Mouse (Mus musculus) forebrain, embryonic 16.5 days (tissue): ENCODE results near the gene Klhl8. TPM values are rescaled to one million over a fixed set of nuclear protein-coding genes. Genes with fewer than 3 reads are reported as not detected.

Experiments
- ATAC-seq: fragments of 200-750 bp; cut with Nextera tagmentation; 2 replicates; pipeline ENCODE4 v1.8.0; 2017; ENCODE audit warnings: mild to moderate bottlenecking, moderate library complexity
- H3K27ac ChIP-seq: fragments of 300-500 bp; sonication (generic); 2 replicates; pipeline ENCODE4 v1.5.1; 2014; ENCODE audit warnings: low read length, control low read depth
- H3K27me3 ChIP-seq: fragments of 300-500 bp; sonication (generic); replicated peaks from 2 replicates; pipeline ENCODE4 v1.6.1; 2014; ENCODE audit warnings: low read length; ENCODE audit not compliant: control insufficient read depth, insufficient read depth
- H3K36me3 ChIP-seq: fragments of 300-500 bp; sonication (generic); 2 replicates; pipeline ENCODE4 v1.6.1; 2014; ENCODE audit not compliant: control insufficient read depth, insufficient read depth
- H3K4me1 ChIP-seq: fragments of 300-500 bp; sonication (generic); replicated peaks from 2 replicates; pipeline ENCODE4 v1.6.1; 2014; ENCODE audit warnings: low read length; ENCODE audit not compliant: control insufficient read depth, insufficient read depth
- H3K4me2 ChIP-seq: fragments of 300-500 bp; sonication (generic); 2 replicates; pipeline ENCODE4 v1.6.1; 2014; ENCODE audit warnings: mild to moderate bottlenecking, low read length, control low read depth
- H3K4me3 ChIP-seq: fragments of 300-500 bp; sonication (generic); replicated peaks from 2 replicates; pipeline ENCODE4 v1.5.1; 2014; ENCODE audit warnings: mild to moderate bottlenecking, low read length, control low read depth
- H3K9ac ChIP-seq: fragments of 300-500 bp; sonication (generic); replicated peaks from 2 replicates; pipeline ENCODE4 v1.6.1; 2014; ENCODE audit warnings: low read depth, low read length, control low read depth
- H3K9me3 ChIP-seq: fragments of 300-500 bp; sonication (generic); 2 replicates; pipeline ENCODE4 v1.6.1; 2016; ENCODE audit warnings: low read length; ENCODE audit not compliant: control insufficient read depth
- WGBS: fragments of 180-500 bp; shearing (Covaris S2); extraction: QIAGEN DNeasy Blood & Tissue Kit; methylation state at CpG from one replicate; pipeline ENCODE4 v1.1.7; 2014; 5-methylcytosine and 5-hydroxymethylcytosine counted together
- polyA plus RNA-seq: library from polyadenylated mRNA; unstranded; fragments of >200 nt; fragmentation: Nextera tagmentation; extraction: Ambion mirVana; gene quantifications from 2 replicates; pipeline ENCODE4 v1.2.1, GENCODE M21; 2015

Klhl8 gene
- polyA plus RNA-seq, 1 experiment from 2014 or later = 48.8 TPM

DNA sequence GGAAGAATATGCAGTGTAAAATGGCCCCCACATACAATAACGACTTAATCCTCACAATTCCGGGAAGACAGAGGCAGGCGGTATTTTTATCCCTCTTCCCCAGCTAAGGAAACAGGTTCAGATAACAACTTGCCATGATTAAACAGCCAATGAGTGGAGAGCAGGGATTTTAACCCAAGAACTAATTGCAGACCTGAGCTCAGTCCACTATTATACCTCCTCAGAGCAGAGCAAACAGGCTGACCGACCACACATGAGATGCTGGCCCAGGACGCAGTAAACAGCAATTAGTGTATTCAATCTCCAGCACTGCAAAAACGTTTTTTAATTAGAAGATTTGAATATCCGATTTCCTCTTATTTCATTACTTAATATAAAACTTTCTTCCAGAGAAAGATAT is 2.2 kb downstream of the Klhl8 start:
- Histone ChIP-seq H3K4me1 (peaks cover 22% of the 10 kb centered on the region), H3K9ac (no peak overlapping the region), H3K4me3 (no peak overlapping the region), H3K4me2 (no peak overlapping the region; the same call in 1 of the 2 replicates), H3K27ac (no peak overlapping the region), H3K36me3 (no peaks in the 10 kb centered on the region), H3K9me3 (no peaks in the 10 kb centered on the region), H3K27me3 (0 out of 2 replicates have a peak, but pooled peaks cover 2% of the 10 kb centered on the region)
- WGBS = 19% methylated on average over 7 of the region's 7 CpGs
- no peak for ATAC-seq

DNA sequence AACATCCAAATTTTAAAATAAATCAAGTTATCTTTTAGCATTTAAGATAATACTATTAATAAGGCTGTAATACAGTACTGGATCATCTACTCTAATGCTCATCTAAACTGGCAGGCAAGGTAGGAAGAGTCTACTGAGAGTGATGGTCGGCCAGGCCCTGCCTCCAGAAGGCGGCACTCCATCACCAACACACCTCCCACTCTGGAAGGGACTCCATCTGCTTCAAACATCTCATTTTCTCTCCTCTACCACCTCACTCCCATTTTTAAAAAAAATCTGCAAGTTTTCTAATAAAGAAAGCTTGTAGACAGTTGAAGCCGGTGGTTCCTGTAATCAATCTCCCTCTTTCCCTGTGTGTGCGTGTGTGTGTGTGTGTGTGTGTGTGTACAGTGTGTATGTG is 3.2 kb downstream of the Klhl8 start:
- no peak overlapping the region for H3K27ac ChIP-seq
- no peaks in the 10 kb centered on the region for H3K36me3 ChIP-seq
- ATAC-seq = no peak
- WGBS = 75% methylated on average over 4 of the region's 4 CpGs
- no peak overlapping the region for H3K4me2 ChIP-seq
- no peak overlapping the region for H3K4me3 ChIP-seq
- peaks cover 22% of the 10 kb centered on the region for H3K4me1 ChIP-seq
- no peak overlapping the region for H3K9ac ChIP-seq
- 0 out of 2 replicates have a peak, but pooled peaks cover 2% of the 10 kb centered on the region for H3K27me3 ChIP-seq
- H3K9me3 ChIP-seq = no peaks in the 10 kb centered on the region

DNA sequence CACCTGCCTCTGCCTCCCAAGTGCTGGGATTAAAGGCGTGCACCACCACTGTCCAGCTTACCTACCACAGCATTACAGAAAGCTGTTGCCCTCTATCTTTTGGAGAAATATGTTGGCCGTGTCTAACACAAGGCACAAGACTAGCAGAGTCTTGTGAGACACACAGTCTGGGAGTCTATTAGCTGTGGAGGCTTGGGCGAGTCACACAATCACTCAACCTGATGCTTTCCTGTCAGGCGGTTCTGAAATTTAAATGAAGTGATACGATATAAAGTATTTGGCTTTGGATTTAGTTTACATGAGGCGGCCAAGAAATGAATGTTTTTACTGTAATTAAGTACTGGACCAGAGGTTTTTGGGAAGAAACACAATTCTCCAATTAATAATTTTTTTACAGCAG is 4.9 kb downstream of the Klhl8 start:
- H3K36me3 ChIP-seq = no peaks in the 10 kb centered on the region
- peaks cover 22% of the 10 kb centered on the region for H3K4me1 ChIP-seq
- H3K9ac ChIP-seq = no peak overlapping the region
- H3K27me3 ChIP-seq = no peaks in the 10 kb centered on the region
- ATAC-seq = no peak
- 92% methylated on average over 6 of the region's 6 CpGs for WGBS
- H3K4me2 ChIP-seq = no peak overlapping the region
- no peaks in the 10 kb centered on the region for H3K9me3 ChIP-seq
- H3K27ac ChIP-seq = no peak overlapping the region
- H3K4me3 ChIP-seq = no peak overlapping the region

- Histone ChIP-seq H3K27ac (no peak overlapping the region), H3K27me3 (no peaks in the 10 kb centered on the region), H3K4me1 (no peaks in the 10 kb centered on the region), H3K9ac (no peak overlapping the region), H3K36me3 (no peaks in the 10 kb centered on the region), H3K4me3 (no peak overlapping the region), H3K9me3 (no peaks in the 10 kb centered on the region), H3K4me2 (no peak overlapping the region)
- WGBS = 17% methylated on average over 1 of the region's 1 CpGs
- no peak for ATAC-seq
Observed at GRCm38 (mm10) chr5:103898310-103898709, 12.7 kb downstream of the Klhl8 start.

GRCm38 (mm10) chr5:103889766-103890165 is 21.3 kb downstream of the Klhl8 start:
- Histone ChIP-seq H3K27me3 (no peaks in the 10 kb centered on the region), H3K4me3 (no peak overlapping the region), H3K9ac (no peak overlapping the region), H3K9me3 (no peaks in the 10 kb centered on the region), H3K27ac (no peak overlapping the region), H3K4me1 (no peaks in the 10 kb centered on the region), H3K36me3 (0 out of 2 replicates have a peak, but pooled peaks cover 2% of the 10 kb centered on the region), H3K4me2 (no peak overlapping the region)
- 73% methylated on average over 15 of the region's 15 CpGs for WGBS
- no peak for ATAC-seq

DNA sequence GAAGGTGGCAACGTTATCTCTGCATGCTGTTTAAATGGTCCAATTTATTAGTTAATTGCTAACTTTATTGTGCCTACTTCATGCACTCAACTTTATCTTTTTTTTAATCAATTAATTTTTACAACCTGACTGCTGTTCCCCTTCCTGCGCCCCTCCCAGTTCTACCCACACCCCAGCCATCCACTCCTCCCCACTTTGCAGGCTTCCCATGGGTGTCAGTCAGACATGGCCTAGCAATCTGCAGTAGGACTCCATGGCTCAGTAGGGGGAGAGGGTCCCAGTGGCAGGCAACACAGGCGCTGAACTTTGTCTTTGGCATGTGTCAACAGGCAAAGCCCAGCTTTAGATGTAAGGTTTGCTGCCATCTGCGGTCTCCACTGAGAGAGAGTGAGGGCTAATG is 47.3 kb downstream of the Klhl8 start:
- Histone ChIP-seq H3K9me3 (no peaks in the 10 kb centered on the region), H3K9ac (no peak overlapping the region), H3K27ac (no peak overlapping the region), H3K36me3 (peaks cover 10% of the 10 kb centered on the region), H3K4me1 (no peaks in the 10 kb centered on the region), H3K4me3 (no peak overlapping the region), H3K4me2 (no peak overlapping the region), H3K27me3 (no peaks in the 10 kb centered on the region)
- WGBS = 87% methylated on average over 4 of the region's 4 CpGs
- no peak for ATAC-seq

GRCm38 (mm10) chr5:103860622-103861021 is 50.4 kb downstream of the Klhl8 start:
- no peak overlapping the region for H3K4me2 ChIP-seq
- H3K27ac ChIP-seq = no peak overlapping the region
- H3K9ac ChIP-seq = no peak overlapping the region
- no peaks in the 10 kb centered on the region for H3K27me3 ChIP-seq
- peaks cover 15% of the 10 kb centered on the region for H3K4me1 ChIP-seq
- no peak overlapping the region for H3K4me3 ChIP-seq
- no peak for ATAC-seq
- peaks cover 4% of the 10 kb centered on the region for H3K36me3 ChIP-seq
- WGBS = 93% methylated on average over 11 of the region's 11 CpGs
- no peaks in the 10 kb centered on the region for H3K9me3 ChIP-seq

DNA sequence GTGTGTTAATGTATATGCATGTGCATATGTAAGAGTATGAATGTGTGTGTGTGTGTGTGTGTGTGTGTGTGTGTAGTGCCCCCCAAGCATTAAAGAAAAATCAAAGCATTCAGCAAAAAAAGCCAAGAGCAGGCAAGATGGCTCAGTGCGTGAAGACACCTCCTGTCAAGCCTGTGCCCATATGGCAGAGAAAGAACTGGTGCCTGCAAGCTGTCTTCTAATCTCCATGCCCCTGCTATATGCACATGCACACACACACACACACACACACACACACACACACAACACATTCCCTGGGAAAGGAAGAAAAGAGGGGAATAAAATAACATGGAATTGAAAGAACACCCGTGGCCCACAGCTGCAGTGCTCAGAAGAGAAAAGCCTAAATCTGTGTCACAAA is 53.9 kb downstream of the Klhl8 start:
- H3K4me3 ChIP-seq = no peak overlapping the region
- H3K9me3 ChIP-seq = no peaks in the 10 kb centered on the region
- 44% methylated on average over 2 of the region's 2 CpGs for WGBS
- peak; percentile 59 for ATAC-seq
- no peaks in the 10 kb centered on the region for H3K27me3 ChIP-seq
- peaks cover 29% of the 10 kb centered on the region for H3K4me1 ChIP-seq
- H3K4me2 ChIP-seq = no peak overlapping the region
- H3K36me3 ChIP-seq = no peaks in the 10 kb centered on the region
- no peak overlapping the region for H3K9ac ChIP-seq
- peak overlapping the region; percentile 41; the same call in 1 of the 2 replicates for H3K27ac ChIP-seq

DNA sequence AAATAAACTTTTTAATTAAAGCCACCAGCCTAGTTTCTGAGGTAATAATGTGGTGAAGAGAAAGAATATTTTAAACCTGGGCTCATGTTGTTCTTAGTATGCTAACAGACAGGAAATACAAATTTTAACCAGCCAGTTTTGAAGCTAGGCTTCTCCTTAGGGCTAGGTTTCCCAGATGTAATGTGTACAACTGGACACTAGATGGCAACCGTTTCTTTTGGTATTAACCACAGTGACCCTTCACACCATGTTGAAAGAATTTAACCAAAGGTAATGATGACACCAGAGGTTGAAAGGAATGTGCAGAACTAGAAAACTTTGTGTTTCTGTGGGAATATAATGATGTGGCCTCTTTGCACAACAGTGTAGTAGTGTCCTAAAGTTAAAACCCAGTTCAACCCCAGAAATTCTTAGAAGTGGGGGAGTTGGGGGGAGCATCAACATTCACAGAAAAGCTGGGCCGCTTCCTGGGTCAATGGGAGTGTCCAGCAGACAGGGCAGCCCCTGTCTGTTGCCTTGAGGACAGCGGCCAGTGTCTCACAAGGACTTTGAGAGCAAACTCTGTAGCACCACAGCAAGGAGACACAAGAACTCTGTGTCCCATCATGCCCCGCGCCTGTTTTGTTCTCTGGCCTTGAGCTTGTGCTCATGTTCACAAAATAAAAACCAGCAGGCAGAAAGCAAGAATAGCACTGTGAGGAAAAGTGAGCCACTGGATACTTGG is 54.6 kb downstream of the Klhl8 start:
- Histone ChIP-seq H3K36me3 (no peaks in the 10 kb centered on the region), H3K9ac (no peak overlapping the region), H3K27me3 (no peaks in the 10 kb centered on the region), H3K27ac (no peak overlapping the region), H3K9me3 (no peaks in the 10 kb centered on the region), H3K4me2 (no peak overlapping the region), H3K4me1 (peaks cover 29% of the 10 kb centered on the region), H3K4me3 (no peak overlapping the region)
- 64% methylated on average over 5 of the region's 5 CpGs for WGBS
- ATAC-seq = 0 out of 2 replicates have a peak, but pooled peaks have one; percentile 24
